Mouse (Mus musculus) brain, adult 2 months (tissue): ENCODE results near the gene Psmd13.

ENCODE experiments used
- DNase-seq: peaks from one replicate; pipeline ENCODE4 v3.0.0; 2011; ENCODE audit warnings: low read depth, low spot score

Psmd13 gene

DNA sequence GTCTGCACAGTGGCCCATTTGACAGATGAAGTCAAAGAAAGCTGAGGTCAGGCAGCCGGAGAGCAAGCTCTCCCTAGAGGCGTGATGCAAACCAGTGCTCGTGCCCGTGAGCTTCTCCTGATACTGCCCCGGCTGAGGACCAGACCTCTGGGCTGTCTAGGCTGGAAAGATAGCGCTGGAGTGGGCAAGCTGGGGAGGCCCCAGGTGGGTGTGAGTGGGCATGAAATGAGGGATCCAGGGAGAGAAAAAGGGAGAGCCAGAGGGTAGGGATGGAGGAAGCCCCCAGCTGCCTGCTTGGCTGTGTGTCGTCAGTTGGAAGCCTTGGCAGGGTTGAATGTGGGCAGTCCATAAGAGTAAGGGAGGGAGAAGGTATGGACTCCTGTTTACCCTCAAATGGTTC lies 62.5 kb downstream of the Psmd13 start:
- no peak for DNase-seq

DNA sequence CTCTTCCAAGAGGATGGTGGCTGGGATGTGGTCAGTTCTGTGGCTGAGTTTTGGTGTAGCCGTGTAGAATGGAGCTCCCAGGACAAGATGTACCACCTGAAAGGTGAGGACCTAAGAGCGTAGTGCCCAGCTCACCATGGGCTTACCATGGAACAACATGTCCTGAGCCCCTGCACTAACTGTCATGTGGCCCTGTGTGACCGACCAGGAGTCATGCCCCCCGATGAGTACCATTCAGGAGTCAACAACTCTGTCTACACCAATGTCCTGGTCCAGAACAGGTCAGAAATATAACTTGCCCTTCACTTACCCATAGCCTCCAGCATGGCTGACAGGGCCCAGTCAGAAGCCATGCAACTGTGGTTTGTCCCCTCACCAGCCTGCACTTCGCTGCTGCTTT lies 63.5 kb downstream of the Psmd13 start:
- DNase-seq: no peak

DNA sequence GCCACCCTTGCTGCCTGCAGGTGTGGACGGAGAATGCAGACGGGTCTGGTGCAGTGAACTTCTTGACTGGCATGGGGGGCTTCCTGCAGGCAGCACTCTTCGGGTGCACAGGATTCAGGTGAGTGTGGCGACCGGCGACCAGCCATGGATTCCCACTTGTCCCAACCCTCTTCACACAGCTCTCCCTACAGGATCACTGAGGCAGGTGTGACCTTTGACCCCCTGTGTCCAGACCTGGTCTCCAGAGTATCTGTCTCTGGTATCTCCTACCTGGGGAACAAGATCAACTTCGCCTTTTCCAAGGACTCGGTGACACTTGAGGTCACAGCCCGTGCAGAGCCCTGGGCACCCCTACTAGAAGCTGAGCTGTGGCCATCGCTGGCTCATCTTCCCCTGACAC lies 64.5 kb downstream of the Psmd13 start:
- no peak for DNase-seq

DNA sequence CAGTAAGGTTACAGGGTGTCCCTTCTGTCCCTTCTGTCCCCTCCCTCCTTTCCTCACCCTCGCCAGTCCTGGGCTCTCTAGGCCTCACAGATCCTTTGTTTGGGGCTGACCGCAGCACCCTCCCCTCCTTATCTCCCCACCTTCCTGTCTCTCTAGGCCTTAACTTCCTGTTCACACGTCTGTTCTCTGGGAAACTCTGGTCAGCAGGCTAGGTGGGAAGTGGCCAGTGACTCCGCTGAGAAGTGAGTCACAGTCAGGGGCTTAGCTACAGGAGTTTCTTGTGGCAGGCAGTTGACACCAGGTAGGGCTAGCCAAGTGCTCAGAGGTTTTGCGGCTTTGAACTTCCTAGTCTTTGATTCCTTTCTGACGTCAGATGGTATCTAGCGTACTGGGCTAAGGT lies 65.2 kb downstream of the Psmd13 start:
- DNase-seq: no peak

DNA sequence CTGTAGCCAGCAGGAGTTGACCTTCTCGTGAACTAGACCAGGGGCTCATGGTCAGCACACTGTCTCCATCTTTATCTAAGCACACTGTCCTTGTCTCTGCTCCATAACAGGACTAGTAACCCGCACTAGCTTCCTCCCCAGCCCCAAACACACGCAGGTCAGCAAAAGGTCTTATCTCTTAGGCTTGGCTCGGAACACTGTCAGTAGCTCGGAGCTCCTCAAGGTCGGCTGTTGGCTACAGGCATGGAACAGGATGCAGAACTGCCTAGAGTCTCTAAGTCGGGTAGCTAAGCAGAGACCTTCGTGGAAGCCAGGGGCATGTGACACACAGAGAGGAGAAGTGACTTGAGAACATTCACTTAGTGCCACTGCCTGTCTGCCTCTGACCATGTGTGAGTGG lies 66.4 kb downstream of the Psmd13 start:
- no peak for DNase-seq
